Mouse (Mus musculus) MN1 (cell line): ENCODE measurements at regions not wholly inside any gene's neighbourhood (a gene's known extent, or its start where the extent isn't known, plus 50 kb on each side); places are given as distances from the start of the nearest gene placed in this dataset.

ENCODE experiments used
- DNase-seq: peaks from one replicate; pipeline ENCODE4 v3.0.0-alpha.2; 2016; ENCODE audit warnings: low spot score

- no peak for DNase-seq
Observed at GRCm38 (mm10) chr1:136781561-136782025, 156.9 kb downstream of the Zfp281 start.

- no peak for DNase-seq
Observed at GRCm38 (mm10) chr1:136782261-136782660, 157.6 kb downstream of the Zfp281 start.

- DNase-seq: no peak
Observed at GRCm38 (mm10) chr1:136784178-136784577, 159.5 kb downstream of the Zfp281 start.

- no peak for DNase-seq
Observed at GRCm38 (mm10) chr1:136788979-136789513, 164.3 kb downstream of the Zfp281 start.

- DNase-seq: no peak
Observed at GRCm38 (mm10) chr1:136791641-136792040, 166.9 kb downstream of the Zfp281 start.
